Mouse (Mus musculus) cerebellum, postnatal 36 days (tissue): Measurements from ENCODE around the gene Omd.
"Not testable (repeated sequence)": the region's sequence is repeated elsewhere in the genome, so short reads cannot be mapped to it uniquely, and the experiment has no call there.

ENCODE experiments used
- DNase-seq, 2 experiments: peaks; one replicate each; pipeline ENCODE4 v3.0.0; 2021 to 2022; ENCODE audit warnings: mixed read lengths in 2 of 2

Gene Omd

DNA sequence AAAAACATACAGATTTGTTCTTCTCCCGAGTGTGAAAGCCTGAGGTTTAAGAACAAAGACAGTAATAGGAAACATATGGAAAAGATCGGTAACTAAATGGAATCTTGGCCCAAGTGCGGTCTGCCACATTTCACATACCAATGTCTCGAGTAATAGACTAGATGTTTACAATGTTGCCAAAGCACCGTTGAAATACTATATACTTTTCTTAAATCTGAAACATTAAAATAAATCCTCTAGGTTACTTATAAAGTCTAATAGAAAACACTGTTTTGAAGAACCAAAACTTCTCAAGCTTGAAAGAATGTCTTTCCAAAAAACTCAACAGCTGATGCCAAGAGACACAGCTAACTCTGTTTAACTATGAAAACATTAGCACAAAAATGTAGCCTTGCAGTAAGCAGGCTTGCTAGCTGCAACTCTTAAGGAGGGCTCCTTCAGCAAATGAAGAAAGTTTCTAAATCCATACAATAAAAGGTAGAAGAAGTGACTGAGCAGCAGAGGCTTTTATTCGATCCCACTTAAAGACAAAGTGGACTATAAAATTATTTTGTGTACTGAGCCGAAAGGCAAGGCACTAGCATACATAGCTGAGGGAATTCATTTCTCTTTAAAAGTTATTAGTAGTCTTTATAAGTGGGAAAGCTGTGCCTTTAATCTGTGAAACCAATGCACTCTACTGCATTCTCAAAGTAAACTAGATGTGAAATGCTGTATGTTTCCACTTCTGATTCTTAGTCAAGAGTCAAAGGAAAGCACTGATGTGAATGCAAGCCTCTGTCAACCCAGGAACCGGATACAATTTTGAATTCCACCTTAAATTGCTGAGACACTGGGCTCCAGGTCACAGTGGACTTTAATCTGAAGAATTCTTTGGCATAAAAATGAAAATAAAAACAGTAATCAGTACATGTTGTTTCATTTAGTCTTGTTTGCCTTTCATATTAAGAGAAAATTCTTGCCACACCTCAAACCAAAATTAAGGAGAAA lies at the start of gene Omd:
Omd (plus strand) TSS at position 922 of the 990 bp plus-strand sequence.
- no peak for DNase-seq

DNA sequence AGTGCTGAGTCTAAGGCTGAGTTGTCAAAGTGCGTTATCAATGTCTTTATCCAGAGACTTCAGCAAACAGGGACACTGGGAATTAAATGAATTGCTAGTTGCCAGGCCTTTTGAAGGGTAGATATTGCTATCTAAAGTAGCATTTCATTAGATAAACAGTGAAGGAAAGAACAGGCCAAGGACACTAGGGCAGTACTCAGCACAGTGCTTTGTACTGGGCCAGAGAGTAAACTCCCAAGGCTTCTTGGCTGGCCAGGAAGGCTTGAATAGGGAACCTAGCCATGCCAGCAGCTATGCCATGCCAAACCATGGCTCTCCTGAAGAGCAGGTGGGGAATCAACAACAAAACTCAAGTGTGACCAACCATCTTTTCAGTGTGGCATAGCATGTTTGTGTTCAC lies 45.3 kb upstream of the Omd start:
- no peak for DNase-seq

DNA sequence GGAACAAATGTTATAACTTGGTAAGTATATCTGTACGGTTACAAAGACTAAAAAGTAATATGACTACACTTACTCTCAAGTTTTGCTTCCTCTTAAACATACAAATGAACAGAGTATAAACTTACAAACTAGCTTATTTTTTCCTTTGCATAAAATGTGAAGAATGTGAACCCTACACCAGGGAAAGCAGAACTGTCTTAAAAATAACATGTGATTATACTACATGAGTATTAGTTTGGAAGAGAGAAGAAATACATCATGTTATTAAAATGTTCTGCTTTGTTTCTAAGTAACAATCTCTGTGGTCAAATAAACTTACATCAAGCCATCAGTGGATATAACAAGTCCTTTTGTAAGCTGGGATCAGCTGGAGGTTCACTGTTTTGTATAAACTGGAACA lies 43.6 kb upstream of the Omd start:
- DNase-seq: no peak

GRCm38 (mm10) chr13:49544279-49544678 lies 38.0 kb upstream of the Omd start, which contains the start of gene Aspn:
TSS of gene Aspn (plus strand) at chr13:49544443.
- DNase-seq: no peak

DNA sequence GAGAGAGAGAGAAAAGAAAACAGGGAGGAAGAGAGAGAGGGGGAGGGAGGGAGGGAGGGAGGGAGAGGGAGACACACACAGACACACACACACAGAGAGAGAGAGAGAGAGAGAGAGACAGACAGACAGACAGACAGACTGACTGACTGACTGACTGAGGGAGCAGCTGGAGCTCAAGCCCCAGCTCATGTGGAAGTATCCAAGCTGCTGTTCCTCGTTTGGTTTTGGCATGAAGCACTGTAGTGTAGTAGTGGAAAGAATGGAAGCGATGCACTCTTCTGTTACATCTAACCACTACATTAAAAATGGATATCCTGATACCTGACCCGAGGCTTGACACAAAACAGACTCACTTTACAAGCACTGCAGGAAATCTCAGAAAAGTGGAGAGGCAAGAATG lies 36.6 kb upstream of the Omd start:
- DNase-seq: no peak

- no peak for DNase-seq
These were observed 35.7 kb upstream of the Omd start for GRCm38 (mm10) chr13:49546517-49546916.

DNA sequence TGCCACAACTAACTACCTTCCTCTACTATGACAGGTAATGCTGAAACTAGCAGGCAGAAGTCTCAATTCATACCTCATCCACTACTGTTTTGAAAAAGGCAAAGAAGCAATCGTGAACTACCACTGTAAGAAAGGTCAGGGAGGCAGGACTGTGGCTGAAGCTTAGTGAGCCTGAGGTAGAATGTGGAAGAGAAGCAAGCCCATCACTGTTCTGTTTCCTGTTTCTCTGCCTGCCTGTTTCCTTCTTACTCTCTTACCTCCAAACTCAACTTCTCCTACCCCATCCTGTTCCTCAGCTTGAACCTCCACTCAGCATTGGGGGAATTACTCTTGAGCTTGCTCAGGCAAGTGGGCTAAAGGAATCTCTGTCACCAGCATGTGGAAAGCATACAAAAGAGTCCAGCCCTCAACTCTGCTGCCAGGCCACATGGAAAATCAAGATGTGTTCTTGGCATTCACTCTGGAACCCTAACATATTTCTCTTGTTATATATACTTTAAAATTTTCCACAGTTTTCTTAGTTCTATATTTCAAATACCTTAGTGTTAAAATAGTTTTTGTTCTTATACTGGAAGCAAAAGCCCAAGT lies 34.6 kb upstream of the Omd start:
- no peak for DNase-seq

GRCm38 (mm10) chr13:49549616-49550015 lies 32.6 kb upstream of the Omd start:
- DNase-seq: no peak

GRCm38 (mm10) chr13:49554519-49554918 lies 27.7 kb upstream of the Omd start:
- DNase-seq: no peak

GRCm38 (mm10) chr13:49556203-49556602 lies 26.1 kb upstream of the Omd start:
- peak; percentile 3 to 7 for DNase-seq

- DNase-seq: no peak
These were observed 25.3 kb upstream of the Omd start for GRCm38 (mm10) chr13:49556924-49557323.

- no peak for DNase-seq
These were observed 23.1 kb upstream of the Omd start for GRCm38 (mm10) chr13:49559185-49559584.

- no peak for DNase-seq
These were observed 21.4 kb upstream of the Omd start for GRCm38 (mm10) chr13:49560886-49561285.

DNA sequence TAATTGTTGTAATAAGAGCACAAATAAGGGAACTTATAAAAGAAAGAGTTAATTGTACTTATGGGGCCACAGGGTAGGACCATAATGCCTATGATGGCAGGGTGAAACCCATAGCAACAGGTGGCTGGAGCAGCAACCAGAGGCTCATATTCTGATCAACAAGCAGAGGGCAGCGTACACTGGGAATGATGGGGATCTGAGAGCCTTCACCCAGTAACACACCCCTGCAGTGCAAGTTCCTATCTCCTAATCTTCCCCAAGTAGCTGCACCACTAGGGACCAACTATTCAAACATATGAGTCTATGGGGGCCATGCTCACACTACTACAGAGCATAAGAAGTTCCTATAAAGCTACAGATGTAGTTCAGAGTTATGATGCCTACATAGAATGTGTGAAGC lies 17.9 kb upstream of the Omd start:
- no peak for DNase-seq

DNA sequence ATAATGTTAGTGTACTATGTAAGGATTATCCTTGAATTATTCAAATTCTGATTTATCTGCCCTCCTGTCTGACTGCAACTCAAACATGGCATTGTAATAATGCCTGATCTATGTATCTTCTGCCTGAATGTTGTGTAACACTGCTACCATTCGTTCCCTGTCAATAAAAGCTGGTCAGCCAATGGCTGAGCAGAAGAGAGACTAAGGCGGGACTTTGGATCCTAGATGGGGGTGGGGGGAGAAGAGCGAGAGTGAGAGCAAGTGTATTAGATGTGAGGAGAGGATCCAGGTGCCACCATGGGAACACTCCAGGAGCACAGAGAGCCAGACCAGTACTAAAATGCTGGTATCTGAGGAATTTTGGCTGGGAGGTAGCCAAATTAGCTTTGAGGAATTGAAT lies 11.9 kb upstream of the Omd start:
- DNase-seq: no peak

DNA sequence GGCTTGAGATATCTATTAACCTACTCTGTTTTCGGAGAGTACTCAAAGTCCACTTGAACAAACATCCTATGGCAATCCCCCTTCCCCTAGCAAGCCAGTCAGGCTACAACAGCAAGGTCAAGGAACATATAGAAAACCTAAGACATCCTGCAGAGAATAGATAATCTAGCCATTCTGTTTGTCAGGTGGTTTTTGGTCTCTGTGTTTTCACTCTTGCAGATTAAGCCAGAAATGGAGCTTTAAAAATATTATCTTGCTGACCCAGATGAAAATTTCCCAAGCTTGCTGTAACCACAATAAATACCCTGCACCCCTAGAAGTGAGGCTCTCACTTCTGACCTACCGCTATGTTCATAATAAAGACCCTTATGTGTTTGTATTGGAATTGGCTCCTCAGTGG lies 10.8 kb upstream of the Omd start:
- DNase-seq: no peak

DNA sequence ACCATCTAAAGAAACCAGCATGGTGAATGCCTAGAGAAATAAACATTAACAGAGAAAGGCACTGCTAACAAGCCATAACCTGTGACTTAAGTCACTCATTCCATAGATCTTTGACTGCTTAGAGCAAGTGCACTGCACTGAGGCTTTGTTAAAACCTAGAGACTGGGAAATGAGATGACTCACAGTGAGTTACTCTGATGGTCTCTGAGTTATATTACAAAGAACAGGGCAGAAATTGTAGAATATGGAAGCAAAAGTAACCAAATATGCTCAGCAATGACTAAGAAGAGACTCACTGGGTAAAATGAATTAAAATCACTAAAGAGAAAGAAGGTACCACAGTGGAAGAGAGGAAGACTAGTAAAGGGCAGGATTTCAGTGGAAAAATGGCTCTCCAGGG lies 1.6 kb downstream of the Omd start:
- DNase-seq: no peak

DNA sequence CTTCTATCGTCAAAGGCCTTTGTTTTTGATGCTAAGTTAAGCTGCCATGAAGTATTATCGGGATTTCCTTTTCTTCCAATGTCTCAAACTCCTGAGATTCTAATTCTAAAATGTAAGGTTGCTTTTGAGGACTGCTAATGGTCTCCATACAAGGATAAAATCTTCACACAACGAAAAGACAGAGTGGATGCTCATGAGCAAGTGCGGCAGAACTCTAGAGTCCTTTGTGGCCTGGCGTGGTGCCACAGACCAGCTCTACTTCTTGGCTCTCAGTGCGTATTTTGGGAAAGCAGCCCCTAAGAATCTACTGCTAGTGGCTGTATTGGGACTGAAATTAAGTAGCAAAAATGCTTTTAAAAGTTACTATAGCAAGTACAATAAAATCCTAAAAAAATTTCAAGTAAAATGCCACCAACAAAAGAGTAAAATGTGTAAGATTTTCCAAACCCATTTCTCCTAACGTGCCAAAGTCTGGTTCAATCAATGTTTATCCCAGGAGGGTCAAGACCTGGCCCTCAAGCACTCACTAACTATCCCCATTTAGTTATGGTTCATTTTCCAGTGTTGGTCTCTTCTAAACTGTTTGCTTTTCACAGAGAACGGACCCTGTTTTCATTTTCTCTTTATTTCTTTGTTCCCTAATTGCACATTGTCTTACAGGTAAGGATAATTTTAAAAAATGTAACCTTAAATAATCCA lies 2.2 kb downstream of the Omd start:
- no peak for DNase-seq

DNA sequence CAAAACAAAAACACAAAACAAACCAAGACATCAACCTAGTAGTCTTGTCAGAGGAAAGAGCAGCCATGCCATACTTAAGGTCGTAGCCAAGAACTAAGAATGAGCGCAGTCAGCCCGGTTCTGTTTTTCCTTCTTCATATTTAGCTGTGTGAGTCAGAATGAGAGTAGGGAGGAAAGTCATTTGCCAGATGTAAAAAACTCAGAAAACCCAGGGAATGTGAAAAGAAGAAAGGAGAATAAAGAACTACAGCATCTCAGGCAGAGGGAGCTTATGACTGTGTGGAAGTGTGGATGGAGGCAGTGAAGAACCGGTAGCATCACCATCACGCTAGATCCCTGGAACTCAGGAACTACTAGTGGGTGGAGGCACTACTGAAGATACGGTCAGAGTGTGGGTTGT lies 3.8 kb downstream of the Omd start:
- no peak for DNase-seq

GRCm38 (mm10) chr13:49602541-49602940 lies 20.3 kb downstream of the Omd start:
- not testable (repeated sequence) for DNase-seq

GRCm38 (mm10) chr13:49603603-49604002 lies 21.3 kb downstream of the Omd start:
- DNase-seq: no peak

- no peak for DNase-seq
These were observed 25.5 kb downstream of the Omd start, which contains the start of gene Ogn for GRCm38 (mm10) chr13:49607714-49608113. TSS of gene Ogn (plus strand) at chr13:49608046.

DNA sequence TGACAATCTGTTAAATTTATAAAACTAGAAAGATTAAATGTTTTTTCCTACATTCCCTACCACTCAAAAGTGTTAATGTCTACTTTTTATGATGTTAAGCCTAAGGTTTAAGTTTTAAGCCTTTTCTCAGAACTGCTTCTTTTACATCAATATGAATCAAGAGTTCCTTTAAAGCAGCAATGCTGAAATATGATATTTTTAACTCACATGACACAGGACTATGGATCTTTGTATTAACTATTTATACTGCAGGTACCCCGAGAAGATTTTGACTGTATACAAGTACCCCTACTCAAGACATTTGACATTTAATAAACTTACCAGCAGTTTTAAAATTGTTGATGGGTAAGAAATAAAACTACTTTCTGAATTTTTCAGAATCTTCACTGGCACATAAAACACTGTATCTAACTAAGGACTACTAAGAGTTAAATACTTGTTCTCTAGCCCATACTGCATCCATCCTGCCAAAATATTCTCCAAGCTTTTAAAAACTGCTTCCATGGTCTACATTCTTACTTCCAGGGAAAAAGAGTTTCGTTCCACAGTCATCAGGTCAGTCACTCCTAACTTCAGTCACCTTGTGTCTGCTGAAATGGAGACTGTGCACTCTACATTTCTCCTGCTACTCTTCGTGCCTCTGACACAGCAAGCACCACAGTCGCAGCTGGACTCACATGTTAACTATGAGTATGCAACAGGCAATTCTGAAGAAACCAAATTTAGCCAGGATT lies 26.5 kb downstream of the Omd start:
- no peak for DNase-seq
